Mouse (Mus musculus): ENCODE measurements at regions not wholly inside any gene's neighbourhood (a gene's known extent, or its start where the extent isn't known, plus 50 kb on each side); places are given as distances from the start of the nearest gene placed in this dataset.

DNA sequence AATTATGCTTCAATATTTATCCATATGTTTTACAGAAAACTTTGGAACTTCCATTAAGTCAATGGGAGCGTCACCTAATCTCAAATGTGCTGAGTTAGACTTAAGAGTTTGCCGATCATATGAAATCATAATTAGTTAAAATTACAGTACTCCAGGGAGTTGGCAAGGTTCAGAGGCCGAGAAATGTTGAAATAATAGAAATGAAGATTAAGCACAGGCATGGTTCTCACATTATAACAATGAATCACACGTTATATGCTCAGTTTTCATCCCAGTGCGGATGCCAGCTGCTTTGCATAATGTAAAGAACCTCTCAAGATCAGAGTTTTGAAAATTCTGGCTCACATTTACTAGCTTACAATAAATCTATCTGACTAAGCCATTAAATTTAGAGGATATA is 612.7 kb upstream of the N6amt1 start:
- no peak for TF ChIP-seq TAL1 (conservative IDR thresholded peaks at IDR 0.05; ENCODE audit: low read depth, low read length)
- TF ChIP-seq CTCF (IDR thresholded peaks at IDR 0.05; ENCODE audit: low read depth, low read length) = no peak

Measured in G1E (cell line).